Mouse (Mus musculus): Measurements from ENCODE around the gene Trim80.

- no peak for TF ChIP-seq MYC (IDR thresholded peaks at IDR 0.05; ENCODE audit: low read depth, low read length)
- TF ChIP-seq POLR2A (IDR thresholded peaks at IDR 0.05; ENCODE audit: control insufficient read depth in 1 of 2, insufficient read depth in 1 of 2, low read depth in 1 of 2, low read length in 2 of 2, poor library complexity in 1 of 2) = no peak
- peak in 2 of 3 experiments; percentile 8 to 28; a peak in 1 of 6 replicates for TF ChIP-seq CTCF (IDR thresholded peaks at IDR 0.05 in 2 of 3, conservative IDR thresholded peaks at IDR 0.05 in 1 of 3; ENCODE audit: control insufficient read depth in 1 of 3, insufficient read depth in 1 of 3, low read depth in 2 of 3, low read length in 3 of 3, poor library complexity in 1 of 3, severe bottlenecking in 1 of 3)
- no peak for TF ChIP-seq JUND (IDR thresholded peaks at IDR 0.05; ENCODE audit: low read depth, low read length)
- TF ChIP-seq E2F4 (IDR thresholded peaks at IDR 0.05; ENCODE audit: borderline replicate concordance, low read depth, low read length) = no peak
- no peak for TF ChIP-seq ZNF384 (IDR thresholded peaks at IDR 0.05; ENCODE audit: low read depth, low read length)
- TF ChIP-seq POLR2AphosphoS2 (IDR thresholded peaks at IDR 0.05; ENCODE audit: low read length) = no peak
- no peak for TF ChIP-seq MAX (IDR thresholded peaks at IDR 0.05; ENCODE audit: low read length)
- TF ChIP-seq EP300 (IDR thresholded peaks at IDR 0.05; ENCODE audit: low read depth in 1 of 2, low read length in 2 of 2) = no peak
- no peak for TF ChIP-seq TCF12 (IDR thresholded peaks at IDR 0.05; ENCODE audit: low read depth, low read length)
- TF ChIP-seq TAL1 (IDR thresholded peaks at IDR 0.05; ENCODE audit: low read length) = no peak
- no peak for TF ChIP-seq SMC3 (IDR thresholded peaks at IDR 0.05; ENCODE audit: low read depth, low read length)
- TF ChIP-seq CHD2 (IDR thresholded peaks at IDR 0.05; ENCODE audit: low read length) = no peak
Measured at GRCm38 (mm10) chr11:115408266-115408920, 32.0 kb upstream of the Trim80 start.
